Mouse (Mus musculus) hindbrain, embryonic 14.5 days (tissue): ENCODE results near the gene Ripor2. TPM values are rescaled to one million over a fixed set of nuclear protein-coding genes. Genes with fewer than 3 reads are reported as not detected.

Experiments used
- ATAC-seq: fragments of 200-750 bp; cut with Nextera tagmentation; 2 replicates; pipeline ENCODE4 v1.8.0; 2017; ENCODE audit warnings: moderate number of reproducible peaks, mild to moderate bottlenecking, moderate TSS enrichment, moderate library complexity; ENCODE audit not compliant: low FRiP score
- DNase-seq: peaks from one replicate; pipeline ENCODE4 v3.0.0-alpha.2; 2015; ENCODE audit warnings: low spot score
- H3K27ac ChIP-seq: fragments of 300-500 bp; sonication (generic); 2 replicates; pipeline ENCODE4 v1.5.1; 2014; ENCODE audit warnings: mild to moderate bottlenecking, moderate library complexity
- H3K27me3 ChIP-seq: fragments of 300-500 bp; sonication (generic); 2 replicates; pipeline ENCODE4 v1.6.1; 2014; ENCODE audit warnings: mild to moderate bottlenecking, low read length, mixed read lengths; ENCODE audit not compliant: control insufficient read depth, insufficient read depth
- H3K36me3 ChIP-seq: fragments of 300-500 bp; sonication (generic); replicated peaks from 2 replicates; pipeline ENCODE4 v1.6.1; 2014; ENCODE audit not compliant: control insufficient read depth, insufficient read depth
- H3K4me1 ChIP-seq: fragments of 300-500 bp; sonication (generic); replicated peaks from 2 replicates; pipeline ENCODE4 v1.6.1; 2014; ENCODE audit warnings: antibody characterized with exemption, low read length, mixed read lengths; ENCODE audit not compliant: control insufficient read depth, insufficient read depth
- H3K4me2 ChIP-seq: fragments of 300-500 bp; sonication (generic); replicated peaks from 2 replicates; pipeline ENCODE4 v1.6.1; 2014; ENCODE audit warnings: mild to moderate bottlenecking, moderate library complexity
- H3K4me3 ChIP-seq: fragments of 300-500 bp; sonication (generic); replicated peaks from 2 replicates; pipeline ENCODE4 v1.5.1; 2014; ENCODE audit warnings: mild to moderate bottlenecking, low read length
- H3K9ac ChIP-seq: fragments of 300-500 bp; sonication (generic); 2 replicates; pipeline ENCODE4 v1.6.1; 2014
- H3K9me3 ChIP-seq: fragments of 300-500 bp; sonication (generic); 2 replicates; pipeline ENCODE4 v1.6.1; 2016; ENCODE audit warnings: low read length; ENCODE audit not compliant: control insufficient read depth
- WGBS: fragments of 180-500 bp; shearing (Covaris S2); extraction: QIAGEN DNeasy Blood & Tissue Kit; methylation state at CpG from one replicate; pipeline ENCODE4 v1.1.7; 2014; 5-methylcytosine and 5-hydroxymethylcytosine counted together
- polyA plus RNA-seq: library from polyadenylated mRNA; unstranded; fragments of >200 nt; fragmentation: Nextera tagmentation; extraction: Ambion mirVana; gene quantifications from 2 replicates; pipeline ENCODE4 v1.2.1, GENCODE M21; 2014

The Ripor2 gene
- polyA plus RNA-seq, 1 experiment from 2014 or later: 25.9 TPM

DNA sequence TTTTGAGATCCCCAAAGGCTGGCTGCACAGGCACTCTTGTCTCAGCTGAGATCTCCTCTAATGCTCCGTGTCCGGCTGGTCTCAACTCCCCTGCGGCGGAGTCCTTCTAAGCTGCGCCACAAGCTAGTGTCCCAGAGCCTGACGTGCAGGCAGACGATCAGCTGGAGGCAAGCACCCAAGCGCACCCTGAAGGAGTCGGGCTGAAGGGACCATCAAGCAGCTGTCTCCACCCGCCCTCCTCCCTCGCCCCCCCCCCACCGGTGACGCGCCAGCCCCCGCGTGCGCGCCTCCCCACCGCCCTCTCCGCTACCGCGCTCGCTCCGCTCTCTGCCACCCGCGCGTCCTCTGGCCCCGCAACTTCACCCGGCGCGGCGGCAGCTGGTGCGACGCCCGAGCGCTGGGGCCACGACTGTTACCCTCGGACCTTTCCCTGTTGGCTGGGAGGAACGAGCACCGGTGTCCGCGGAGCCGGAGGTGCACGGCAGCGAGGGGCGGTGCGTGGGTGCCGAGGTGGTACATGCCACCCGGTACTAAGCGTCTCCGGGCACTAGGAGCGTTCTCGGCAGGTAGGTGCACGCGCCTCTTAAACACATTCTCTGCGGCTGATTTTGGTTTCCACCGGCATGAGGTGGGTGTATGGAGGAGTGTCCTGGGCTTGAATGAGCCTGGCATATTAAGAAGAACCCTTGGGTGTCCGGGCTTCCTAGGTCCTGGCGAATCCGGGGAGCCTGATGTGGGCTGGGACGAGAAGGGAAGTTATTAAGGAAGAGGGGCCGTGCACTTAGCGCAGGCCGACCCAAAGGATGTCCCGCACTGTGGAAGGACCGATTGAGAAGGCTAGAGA, 56.6 kb downstream of the Ripor2 start:
- no peaks in the 10 kb centered on the region for H3K9me3 ChIP-seq
- peak overlapping the region; percentile 64 for H3K4me2 ChIP-seq
- peaks cover 33% of the 10 kb centered on the region for H3K4me1 ChIP-seq
- ATAC-seq (peak; percentile 66), DNase-seq (no peak)
- peak overlapping the region; percentile 45 for H3K4me3 ChIP-seq
- WGBS: under 1% methylated on average over 60 of the region's 66 CpGs
- no peaks in the 10 kb centered on the region for H3K27me3 ChIP-seq
- H3K36me3 ChIP-seq: no peaks in the 10 kb centered on the region
- H3K27ac ChIP-seq: peak overlapping the region; percentile 80
- peak overlapping the region; percentile 57 for H3K9ac ChIP-seq

DNA sequence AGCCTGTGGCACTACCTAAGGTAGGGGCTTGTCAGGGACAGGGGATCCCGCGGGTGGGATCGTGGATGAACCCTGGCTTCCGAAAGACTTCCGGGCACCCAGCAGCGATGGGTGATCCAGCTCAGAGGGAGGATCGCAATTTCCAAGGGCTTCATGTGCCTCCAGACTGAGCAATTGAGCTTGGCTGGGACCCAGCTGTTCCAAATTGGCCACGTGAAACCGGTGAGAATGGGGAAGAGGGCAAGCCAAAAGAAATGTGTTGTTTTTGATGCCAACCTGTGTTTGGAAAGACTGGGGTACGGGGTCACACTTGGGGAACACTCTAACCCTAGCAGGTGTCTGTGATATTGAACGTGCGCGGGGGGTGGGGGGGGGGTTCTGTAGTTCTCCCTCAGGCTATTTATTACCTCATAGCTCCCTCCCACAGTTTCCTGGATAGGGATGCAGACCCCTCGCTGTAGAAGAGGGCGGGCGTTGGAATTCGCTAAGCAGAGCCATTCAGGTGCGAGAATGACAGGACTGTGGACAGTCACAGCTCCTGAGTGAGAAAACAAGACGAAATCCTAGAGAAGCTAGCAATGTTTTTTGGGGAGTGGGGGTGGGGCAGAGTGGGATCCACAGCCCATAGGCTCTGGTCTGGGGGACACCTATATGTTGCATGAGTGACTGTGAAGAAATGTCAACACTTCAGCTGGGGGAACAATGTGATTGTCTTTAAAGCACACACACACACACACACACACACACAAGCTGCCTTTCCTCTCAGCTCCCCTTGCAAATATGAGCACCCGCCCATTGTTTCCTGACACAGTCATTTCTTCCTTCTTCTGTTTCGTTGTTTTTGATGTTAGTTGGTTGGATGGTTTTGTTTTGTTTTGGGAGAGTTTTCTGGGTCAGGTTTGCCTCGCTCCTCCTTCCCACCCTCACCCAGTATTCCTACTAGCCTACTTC, 57.5 kb downstream of the Ripor2 start:
- WGBS: 13% methylated on average over 22 of the region's 22 CpGs
- H3K36me3 ChIP-seq: no peaks in the 10 kb centered on the region
- peak overlapping the region; percentile 80 for H3K27ac ChIP-seq
- no peaks in the 10 kb centered on the region for H3K27me3 ChIP-seq
- peaks cover 33% of the 10 kb centered on the region for H3K4me1 ChIP-seq
- H3K4me3 ChIP-seq: peak overlapping the region; percentile 45
- peak overlapping the region; percentile 57 for H3K9ac ChIP-seq
- ATAC-seq (peak; percentile 57), DNase-seq (no peak)
- peak overlapping the region; percentile 64 for H3K4me2 ChIP-seq
- no peaks in the 10 kb centered on the region for H3K9me3 ChIP-seq

DNA sequence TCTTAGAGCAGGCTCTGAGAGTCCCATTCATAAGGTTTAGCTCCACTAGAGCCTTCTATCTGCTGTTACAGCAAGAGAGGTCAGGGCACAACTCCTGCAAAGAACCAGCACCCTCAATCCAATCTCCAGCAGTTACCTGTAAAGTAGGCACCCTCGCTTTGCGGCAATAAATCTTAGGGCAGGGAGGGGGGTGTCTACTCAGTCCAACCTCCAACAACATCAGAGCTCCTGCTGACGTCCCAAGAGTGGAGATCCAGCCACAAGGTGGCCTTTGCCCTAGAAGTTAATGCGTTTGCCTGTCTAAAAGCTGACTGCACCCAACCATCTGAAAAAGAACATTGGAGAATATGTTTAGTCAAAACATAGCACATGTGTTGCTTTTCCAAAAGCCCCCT, 58.2 kb downstream of the Ripor2 start:
- Histone ChIP-seq H3K4me1 (peaks cover 33% of the 10 kb centered on the region), H3K27me3 (no peaks in the 10 kb centered on the region), H3K4me3 (peak overlapping the region; percentile 45), H3K27ac (peak overlapping the region; percentile 80), H3K9ac (peak overlapping the region; percentile 57), H3K4me2 (peak overlapping the region; percentile 64), H3K36me3 (no peaks in the 10 kb centered on the region), H3K9me3 (no peaks in the 10 kb centered on the region)
- ATAC-seq: no peak
- WGBS: 52% methylated on average over 4 of the region's 4 CpGs
- DNase-seq: no peak

DNA sequence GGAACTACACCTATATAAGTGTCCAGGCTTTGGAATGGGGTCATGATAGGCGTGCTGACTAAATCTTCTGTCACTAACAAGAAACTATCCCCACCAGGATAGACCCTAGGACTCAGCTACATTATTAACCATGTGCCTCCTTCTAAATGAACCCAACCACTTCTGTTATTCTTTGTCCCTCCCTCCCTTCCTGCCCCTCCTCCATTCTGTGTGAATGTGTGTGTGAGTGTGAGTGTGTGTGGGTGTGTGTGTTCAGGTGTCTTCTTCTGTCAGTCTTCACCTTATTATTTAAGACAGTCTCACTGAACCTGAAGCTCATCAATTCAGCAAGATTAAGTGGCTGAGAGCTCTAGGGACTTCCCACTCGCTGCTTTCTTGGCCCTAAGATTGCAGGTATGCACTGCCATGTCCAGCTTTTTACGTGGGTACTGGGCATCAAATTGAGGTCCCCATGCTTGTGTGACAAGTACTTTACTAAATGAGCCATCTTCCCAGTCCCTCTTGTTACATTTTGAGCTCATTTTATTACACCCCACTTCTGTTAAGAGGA, 58.9 kb downstream of the Ripor2 start:
- H3K27me3 ChIP-seq: no peaks in the 10 kb centered on the region
- H3K9ac ChIP-seq: peak overlapping the region; percentile 57
- H3K4me3 ChIP-seq: peak overlapping the region; percentile 45
- no peaks in the 10 kb centered on the region for H3K36me3 ChIP-seq
- no peak for DNase-seq
- peaks cover 33% of the 10 kb centered on the region for H3K4me1 ChIP-seq
- no peaks in the 10 kb centered on the region for H3K9me3 ChIP-seq
- 54% methylated on average over 3 of the region's 3 CpGs for WGBS
- peak overlapping the region; percentile 64 for H3K4me2 ChIP-seq
- peak overlapping the region; percentile 80 for H3K27ac ChIP-seq
- no peak for ATAC-seq

DNA sequence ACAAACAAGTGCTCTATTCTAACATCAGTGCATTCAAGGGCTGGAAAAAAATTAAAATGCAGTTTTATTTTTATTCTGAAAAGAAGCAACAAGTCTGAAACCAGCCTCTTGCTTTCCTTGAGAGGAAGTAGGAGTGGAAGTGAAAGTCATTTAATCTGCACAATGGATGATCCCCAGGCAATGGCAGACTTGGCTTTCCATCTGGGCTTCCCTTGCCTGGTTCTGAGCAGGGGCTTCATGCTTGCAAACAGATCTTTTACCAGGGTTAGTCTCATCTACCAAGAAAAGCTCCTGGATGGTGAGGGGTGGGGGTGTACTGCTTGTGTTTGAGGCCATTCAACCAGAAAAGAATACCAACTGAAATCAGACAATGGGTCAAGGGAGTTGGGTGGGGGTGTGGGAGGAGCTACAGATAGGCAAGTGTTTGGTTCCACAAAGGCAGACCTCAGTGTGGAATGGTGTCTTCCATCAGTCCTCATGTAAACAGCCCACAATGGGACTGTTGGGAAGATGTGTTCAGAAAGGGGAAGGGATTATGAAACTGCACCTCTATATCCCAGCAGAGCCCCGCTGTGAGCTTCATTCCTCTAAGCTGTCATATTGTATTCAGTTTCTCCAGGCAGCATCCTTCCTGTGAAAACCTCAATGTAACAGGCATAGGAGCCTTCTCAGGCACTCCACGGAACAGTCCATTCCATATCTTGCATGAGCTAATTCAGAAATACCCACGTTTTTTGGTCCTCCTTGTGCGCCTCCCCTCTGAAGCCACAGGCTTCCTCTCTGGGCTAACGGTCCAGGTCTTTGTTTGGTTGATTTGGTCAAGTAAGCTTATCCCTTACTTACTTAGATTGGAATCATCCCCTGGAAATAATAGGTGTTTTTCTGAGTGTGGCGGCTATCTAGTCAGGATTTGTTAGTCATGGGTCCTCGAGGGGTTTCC, 59.8 kb downstream of the Ripor2 start:
- no peaks in the 10 kb centered on the region for H3K9me3 ChIP-seq
- ATAC-seq: no peak
- peak overlapping the region; percentile 60 for H3K27ac ChIP-seq
- H3K27me3 ChIP-seq: no peaks in the 10 kb centered on the region
- DNase-seq: no peak
- no peak overlapping the region; the same call in 1 of the 2 replicates for H3K9ac ChIP-seq
- H3K36me3 ChIP-seq: no peaks in the 10 kb centered on the region
- WGBS: 41% methylated on average over 7 of the region's 7 CpGs
- 0 out of 2 replicates have a peak overlapping the region, but pooled peaks have one; percentile 45 for H3K4me3 ChIP-seq
- peak overlapping the region; percentile 64 for H3K4me2 ChIP-seq
- H3K4me1 ChIP-seq: peaks cover 33% of the 10 kb centered on the region

DNA sequence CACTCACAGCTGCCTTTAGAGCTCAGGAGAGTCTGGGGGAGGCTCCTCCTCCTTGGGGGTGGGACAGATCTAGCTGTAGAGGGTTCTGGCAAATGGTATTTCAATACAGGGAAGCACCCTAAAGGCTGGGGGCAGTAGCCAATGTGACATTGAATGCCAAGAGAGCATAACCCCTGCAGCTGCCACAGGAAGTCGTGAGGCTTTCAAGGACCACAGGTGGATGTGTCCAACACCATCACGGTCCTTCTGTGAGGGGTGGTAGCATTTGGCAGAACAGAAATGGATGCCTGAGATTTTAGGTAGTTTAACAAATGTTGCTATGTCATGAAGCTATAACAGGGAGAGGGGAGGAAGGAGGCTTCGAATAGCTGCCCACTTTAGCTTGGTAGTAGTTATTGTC, 63.2 kb downstream of the Ripor2 start:
- Histone ChIP-seq H3K27ac (no peak overlapping the region), H3K9me3 (no peaks in the 10 kb centered on the region), H3K9ac (no peak overlapping the region), H3K4me3 (no peak overlapping the region), H3K36me3 (no peaks in the 10 kb centered on the region), H3K27me3 (no peaks in the 10 kb centered on the region), H3K4me2 (no peak overlapping the region), H3K4me1 (peaks cover 31% of the 10 kb centered on the region)
- ATAC-seq (no peak), DNase-seq (no peak)
- 84% methylated on average over 3 of the region's 3 CpGs for WGBS

DNA sequence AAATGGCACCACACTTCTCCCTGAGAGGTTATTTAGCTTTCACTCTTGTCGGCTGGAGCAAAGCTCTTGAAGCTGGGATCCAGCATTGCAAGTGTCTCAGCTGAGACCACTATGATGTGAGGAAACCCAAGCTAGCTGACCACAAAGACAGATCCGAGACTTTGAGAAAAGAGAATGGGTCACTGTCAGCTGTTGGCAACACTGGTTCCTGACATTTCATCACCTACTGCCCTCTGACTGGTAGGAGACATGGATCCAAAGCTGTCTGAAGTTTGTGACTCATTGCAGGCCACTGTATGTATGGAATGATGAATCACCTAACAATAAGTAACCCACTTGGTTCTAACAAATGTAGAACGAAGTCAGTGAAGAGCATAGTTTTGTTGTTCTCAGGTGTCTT, 64.3 kb downstream of the Ripor2 start:
- no peak for DNase-seq
- Histone ChIP-seq H3K36me3 (no peaks in the 10 kb centered on the region), H3K9me3 (no peaks in the 10 kb centered on the region), H3K4me2 (no peak overlapping the region), H3K9ac (no peak overlapping the region), H3K27me3 (no peaks in the 10 kb centered on the region), H3K27ac (no peak overlapping the region), H3K4me1 (peaks cover 20% of the 10 kb centered on the region; the same call in 1 of the 2 replicates), H3K4me3 (no peak overlapping the region)
- 88% methylated on average over 3 of the region's 3 CpGs for WGBS
- ATAC-seq: no peak

DNA sequence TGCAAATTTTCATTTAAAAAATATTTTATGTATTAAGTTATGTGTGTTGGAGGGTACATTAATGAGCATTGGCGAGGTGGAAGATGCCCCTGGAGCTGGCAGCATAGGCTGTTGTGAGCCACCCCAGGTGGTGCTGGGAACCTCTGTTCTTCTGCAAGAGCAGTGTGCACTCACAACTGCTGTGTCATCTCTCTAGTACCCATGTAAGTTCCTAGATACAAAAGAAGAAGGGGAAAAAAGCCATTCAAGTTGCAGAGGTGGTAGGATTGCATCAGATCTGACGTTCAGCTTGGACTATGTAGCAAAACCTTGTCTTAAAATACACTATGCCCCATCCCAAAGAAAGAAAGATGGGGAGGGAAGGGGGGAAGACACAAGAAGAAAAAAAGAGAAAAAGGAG, 65.5 kb downstream of the Ripor2 start:
- no peak overlapping the region for H3K9ac ChIP-seq
- 83% methylated on average over 2 of the region's 2 CpGs for WGBS
- peaks cover 9% of the 10 kb centered on the region; the same call in 1 of the 2 replicates for H3K4me1 ChIP-seq
- no peaks in the 10 kb centered on the region for H3K27me3 ChIP-seq
- H3K4me3 ChIP-seq: no peak overlapping the region
- no peaks in the 10 kb centered on the region for H3K9me3 ChIP-seq
- H3K4me2 ChIP-seq: no peak overlapping the region
- ATAC-seq: no peak
- H3K27ac ChIP-seq: no peak overlapping the region
- H3K36me3 ChIP-seq: no peaks in the 10 kb centered on the region
- no peak for DNase-seq
